Mouse (Mus musculus) megakaryocyte, embryonic 14.5 days (primary cell): ENCODE measurements around the gene Prkcz.

Source experiments
- FLI1 ChIP-seq: IDR thresholded peaks from 2 replicates; pipeline ENCODE4 v1.6.1; 2012; ENCODE audit warnings: low read length, inconsistent platforms, mixed read lengths
- GATA1 ChIP-seq: IDR thresholded peaks from 3 replicates; pipeline ENCODE4 v1.6.1; 2012; ENCODE audit warnings: mixed read lengths, low read length, inconsistent platforms, borderline replicate concordance

DNA sequence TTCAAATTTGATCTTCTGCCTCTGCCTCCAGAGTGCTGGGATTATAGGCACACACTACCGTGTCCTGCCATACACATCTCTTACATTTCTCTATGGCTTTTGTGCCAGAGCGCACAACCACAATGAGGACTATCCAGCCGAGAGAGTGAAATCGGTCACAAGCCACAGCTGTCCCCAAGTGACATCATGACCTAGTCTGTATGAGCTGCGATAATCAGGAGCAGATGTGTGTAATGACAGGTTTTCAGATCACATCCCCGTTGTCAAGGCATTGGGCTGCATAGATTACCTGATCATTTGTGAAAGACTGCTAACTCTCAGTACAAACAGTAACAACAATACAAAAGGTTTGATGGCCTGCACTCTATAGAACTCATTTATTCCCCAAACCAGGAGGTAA lies 83.2 kb downstream of the Prkcz start:
- TF ChIP-seq GATA1 (no peak), FLI1 (no peak)
